Mouse (Mus musculus): ENCODE results near the gene Wnt1.

Wnt1 gene

GRCm38 (mm10) chr15:98837006-98837742, 47.5 kb downstream of the Wnt1 start:
- DNase-seq (ENCODE audit: low spot score): no peak

GRCm38 (mm10) chr15:98837743-98838103, 48.1 kb downstream of the Wnt1 start:
- no peak for DNase-seq (ENCODE audit: low spot score)

- no peak for DNase-seq (ENCODE audit: low spot score)
Measured at GRCm38 (mm10) chr15:98839161-98839560, 49.5 kb downstream of the Wnt1 start.

DNA sequence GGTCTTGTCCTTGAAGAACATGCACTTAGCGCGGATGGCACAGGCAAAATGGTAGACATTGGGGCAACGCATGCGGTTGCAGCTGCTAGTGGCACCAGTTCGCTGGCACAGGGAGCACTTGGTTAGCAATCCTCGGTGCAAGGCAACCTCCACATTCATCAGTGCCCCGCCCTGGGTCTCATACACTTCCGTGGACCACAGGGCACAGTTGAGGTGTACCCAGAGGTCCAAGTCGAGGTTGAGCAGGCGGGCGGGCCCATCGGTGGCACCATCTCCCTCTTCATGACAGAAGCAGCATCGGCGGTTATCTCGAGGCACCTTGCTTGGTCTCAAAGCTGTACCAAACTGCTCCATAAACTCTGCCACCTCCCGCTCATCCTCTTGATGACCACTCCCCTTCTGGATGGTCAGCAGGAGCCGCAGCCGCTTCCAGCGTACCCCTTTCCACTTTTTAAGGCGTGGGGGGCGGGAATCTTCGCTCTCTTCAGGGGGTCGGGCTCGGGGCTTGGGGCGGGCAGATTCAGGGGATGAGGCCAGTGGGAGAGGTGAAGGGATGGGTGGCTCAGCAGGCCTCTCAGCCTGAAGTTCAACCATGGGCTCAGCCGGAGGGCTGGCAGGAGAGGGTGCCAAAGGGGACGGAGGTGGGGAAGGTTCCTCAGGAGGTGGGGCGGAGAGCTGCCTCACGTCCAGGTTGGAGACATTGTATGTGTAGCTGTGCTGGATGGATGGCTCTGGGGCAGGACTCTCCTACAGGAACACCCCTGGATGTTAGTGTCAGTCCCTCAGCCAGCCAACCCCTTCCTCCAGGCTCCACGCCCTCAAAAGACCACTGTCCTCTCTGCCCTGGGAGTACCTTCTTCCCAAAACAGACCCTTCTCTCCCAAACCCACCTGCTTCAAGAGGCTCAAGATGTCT, 50.3 kb downstream of the Wnt1 start:
- no peak for DNase-seq (ENCODE audit: low spot score)
